Mouse (Mus musculus) midbrain, embryonic 10.5 days (tissue): ENCODE results near the gene Cep68. TPM values are rescaled to one million over a fixed set of nuclear protein-coding genes. Genes with fewer than 3 reads are reported as not detected.

Experiments used
- polyA plus RNA-seq: library from polyadenylated mRNA; unstranded; fragments of >200 nt; fragmentation: Nextera tagmentation; extraction: Ambion mirVana; gene quantifications from 2 replicates; pipeline ENCODE4 v1.2.1, GENCODE M21; 2016

The Cep68 gene
- polyA plus RNA-seq, 1 experiment from 2014 or later = 38.1 TPM

Other genes starting within 250 kb of the Cep68 start
- 112 and 130 TPM in 2 replicates for gene Actr2, start 136.5 kb downstream of the Cep68 start, polyA plus RNA-seq
- gene Rab1a, start 48.0 kb downstream of the Cep68 start, polyA plus RNA-seq = 219 and 222 TPM in 2 replicates
- gene Slc1a4, start 83.3 kb upstream of the Cep68 start, polyA plus RNA-seq = 14.8 and 19.4 TPM in 2 replicates